Mouse (Mus musculus) heart, adult 2 months (tissue): ENCODE results near the gene Slc25a23. TPM values are rescaled to one million over a fixed set of nuclear protein-coding genes. Genes with fewer than 3 reads are reported as not detected.
A peak's percentile ranks its signal among the peaks of the same experiment; 100 is the strongest.

ENCODE experiments used
- DNase-seq, 2 experiments: peaks; one replicate each; pipeline ENCODE4 v3.0.0; 2021
- H3K27ac ChIP-seq: fragments of 200-600 bp; 2 replicates; pipeline ENCODE4 v1.8.1; 2022
- H3K27me3 ChIP-seq: fragments of 200-500 bp; 2 replicates; pipeline ENCODE4 v1.6.1; 2012; ENCODE audit warnings: mild to moderate bottlenecking, low read length, inconsistent platforms, mixed read lengths; ENCODE audit not compliant: control insufficient read depth, insufficient read depth
- H3K36me3 ChIP-seq: fragments of 200-500 bp; 2 replicates; pipeline ENCODE4 v1.6.1; 2012; ENCODE audit warnings: low read length, inconsistent platforms; ENCODE audit not compliant: control insufficient read depth, insufficient read depth
- H3K4me1 ChIP-seq: fragments of 200-500 bp; 2 replicates; pipeline ENCODE4 v1.6.1; 2011; ENCODE audit warnings: low read length; ENCODE audit not compliant: control insufficient read depth, insufficient read depth
- H3K4me3 ChIP-seq: fragments of 200-600 bp; 2 replicates; pipeline ENCODE4 v1.8.1; 2022
- H3K79me2 ChIP-seq: fragments of 200-500 bp; replicated peaks from 2 replicates; pipeline ENCODE4 v1.6.1; 2012; ENCODE audit warnings: mild to moderate bottlenecking, inconsistent platforms, low read length, moderate library complexity, mixed read lengths; ENCODE audit not compliant: control insufficient read depth, insufficient read depth
- H3K9ac ChIP-seq: fragments of 200-500 bp; 2 replicates; pipeline ENCODE4 v1.6.1; 2012; ENCODE audit warnings: low read depth, mild to moderate bottlenecking, control low read depth, inconsistent platforms, low read length, mixed read lengths
- CTCF ChIP-seq: fragments of 200-600 bp; IDR thresholded peaks from 2 replicates; pipeline ENCODE4 v1.8.1; 2022; ENCODE audit warnings: antibody characterized with exemption, mild to moderate bottlenecking, moderate library complexity
- EP300 ChIP-seq: fragments of 200-500 bp; IDR thresholded peaks from 2 replicates; pipeline ENCODE4 v1.6.1; 2011; ENCODE audit warnings: low read depth, low read length, control low read depth; ENCODE audit not compliant: insufficient read depth
- POLR2A ChIP-seq: fragments of 200-500 bp; IDR thresholded peaks from 2 replicates; pipeline ENCODE4 v1.6.1; 2011; ENCODE audit warnings: mild to moderate bottlenecking, low read depth, low read length, control low read depth; ENCODE audit not compliant: insufficient read depth
- WGBS: fragments of 180-500 bp; shearing (Covaris S2); methylation state at CpG from one replicate; pipeline ENCODE4 v1.1.7; 2018; 5-methylcytosine and 5-hydroxymethylcytosine counted together
- intact Hi-C: fragments of 180-260 bp; cut with DNase I; formaldehyde crosslinking; loops from one replicate; pipeline ENCODE4 v1.15.1; 2025
- polyA plus RNA-seq: library from polyadenylated mRNA; depleted of rRNA; stranded (reverse); fragments of >200 nt; gene quantifications from 2 replicates; pipeline ENCODE4 v1.2.3, GENCODE M21; 2012
- total RNA-seq, 2 experiments: library from RNA; stranded (reverse); gene quantifications; 2 replicates each; pipeline ENCODE4 v1.2.3; 2021

The Slc25a23 gene
- total and polyA plus RNA-seq, 3 experiments, result 63.5 to 70.9 (median 67.5) TPM

DNA sequence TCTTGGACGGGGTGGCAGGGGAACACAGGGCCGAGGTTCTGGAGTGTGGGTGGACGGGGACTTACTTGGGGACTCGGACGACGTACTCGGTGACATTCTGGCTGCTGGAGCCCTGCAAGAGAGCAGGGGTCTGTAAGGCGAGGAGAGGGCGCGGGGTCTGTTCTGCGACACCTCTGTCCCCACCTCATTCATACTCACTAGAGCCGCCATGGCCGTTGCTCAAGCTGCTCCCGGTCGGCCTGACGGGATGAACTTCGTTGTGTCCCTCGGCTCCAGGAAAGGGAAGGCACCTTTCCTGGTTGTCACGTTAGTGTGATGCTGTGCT, 48.8 kb downstream of the Slc25a23 start:
- H3K27me3 ChIP-seq, result no peaks in the 10 kb centered on the region
- peak overlapping the region; percentile 79 for H3K27ac ChIP-seq
- no peaks in the 10 kb centered on the region for H3K79me2 ChIP-seq
- intact Hi-C loops, result loop anchor here (1.0 kb wide), 2 partner anchors 20 to 21 kb away; partner anchors contain the start of genes Clpp and Khsrp
- no peak for DNase-seq
- under 1% methylated on average over 19 of the region's 19 CpGs for WGBS
- peak overlapping the region; percentile 73 for H3K4me3 ChIP-seq
- peak overlapping the region; percentile 76 for H3K9ac ChIP-seq
- peaks cover 3% of the 10 kb centered on the region; the same call in 1 of the 2 replicates for H3K4me1 ChIP-seq
- H3K36me3 ChIP-seq, result no peaks in the 10 kb centered on the region
- TF ChIP-seq CTCF, result no peak
- no peak for TF ChIP-seq EP300
- TF ChIP-seq POLR2A, result no peak

DNA sequence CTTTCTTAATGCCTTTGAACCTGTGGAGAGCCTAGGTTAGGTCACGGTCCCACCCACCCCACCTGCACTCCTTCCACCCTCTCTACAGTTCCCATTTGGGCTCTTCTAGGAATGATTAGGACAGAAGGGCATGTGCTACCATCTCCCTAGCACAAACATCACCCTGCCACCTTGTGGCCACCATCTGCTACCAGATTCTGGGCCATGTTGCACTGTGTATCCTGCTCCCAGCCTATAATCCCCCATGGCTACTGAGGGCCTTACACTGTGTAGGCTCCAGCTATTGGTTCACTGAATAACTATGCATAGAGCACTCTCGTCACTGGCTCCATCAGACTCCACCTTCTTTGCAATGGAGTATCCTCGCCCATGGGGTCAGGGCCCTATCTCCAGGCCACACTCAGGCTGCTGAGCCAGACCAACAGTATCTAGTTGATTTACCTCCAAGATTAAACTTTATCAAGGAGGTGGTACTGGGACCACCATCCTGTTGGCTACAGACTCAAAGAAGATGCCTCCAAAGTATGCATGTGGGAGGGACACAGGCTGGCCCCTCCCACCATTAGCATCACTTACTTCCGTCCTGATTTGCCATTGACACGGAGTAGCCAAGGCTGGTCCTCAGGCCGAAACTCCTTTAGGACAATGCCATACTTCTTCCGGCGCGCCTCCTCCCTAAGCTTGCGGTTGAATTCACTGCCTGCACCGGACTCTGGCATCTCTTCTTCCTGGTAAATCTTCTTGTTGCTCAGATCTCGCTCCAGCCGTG, 52.3 kb downstream of the Slc25a23 start:
- H3K4me1 ChIP-seq, result peaks cover 3% of the 10 kb centered on the region; the same call in 1 of the 2 replicates
- H3K36me3 ChIP-seq, result no peaks in the 10 kb centered on the region
- intact Hi-C loops, result loop anchor here (10.0 kb wide), 1 partner anchor 393 kb away; the partner anchor contains the start of gene Rpl36
- H3K9ac ChIP-seq, result no peak overlapping the region
- H3K27ac ChIP-seq, result no peak overlapping the region
- no peak for TF ChIP-seq POLR2A
- peak; percentile 36 for TF ChIP-seq CTCF
- no peak overlapping the region for H3K4me3 ChIP-seq
- no peaks in the 10 kb centered on the region for H3K79me2 ChIP-seq
- H3K27me3 ChIP-seq, result no peaks in the 10 kb centered on the region
- no peak for DNase-seq
- WGBS, result 92% methylated on average over 13 of the region's 13 CpGs

DNA sequence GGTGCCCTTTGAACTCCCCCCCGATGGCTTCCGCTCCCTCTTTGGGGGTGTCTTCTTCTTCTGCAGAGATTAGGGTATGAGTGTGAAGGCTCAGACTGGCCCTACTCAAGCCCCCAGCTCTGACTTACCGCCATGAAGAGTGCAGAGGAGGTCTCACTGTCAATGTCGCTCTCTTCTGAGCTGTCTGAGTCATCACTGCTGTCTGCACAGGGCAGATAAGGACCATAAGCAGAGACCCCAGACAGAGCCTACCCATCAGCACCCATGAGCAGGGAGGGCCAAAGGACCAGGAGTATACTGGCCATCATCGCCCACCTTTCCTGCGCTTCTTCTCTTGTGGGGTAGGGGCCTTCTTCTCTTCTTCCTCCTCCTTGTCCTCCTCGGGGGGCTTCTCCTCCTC, 55.7 kb downstream of the Slc25a23 start:
- DNase-seq, result no peak
- TF ChIP-seq CTCF, result no peak
- no peak for TF ChIP-seq POLR2A
- no peak for TF ChIP-seq EP300
- Histone ChIP-seq H3K4me1 (0 out of 2 replicates have a peak, but pooled peaks cover 1% of the 10 kb centered on the region), H3K27me3 (no peaks in the 10 kb centered on the region), H3K9ac (no peak overlapping the region), H3K4me3 (no peak overlapping the region), H3K79me2 (no peaks in the 10 kb centered on the region), H3K27ac (no peak overlapping the region), H3K36me3 (no peaks in the 10 kb centered on the region)
- WGBS, result 82% methylated on average over 7 of the region's 7 CpGs
- intact Hi-C loops, result loop anchor here (10.0 kb wide), 1 partner anchor 389 kb away; the partner anchor contains the start of gene Rpl36

DNA sequence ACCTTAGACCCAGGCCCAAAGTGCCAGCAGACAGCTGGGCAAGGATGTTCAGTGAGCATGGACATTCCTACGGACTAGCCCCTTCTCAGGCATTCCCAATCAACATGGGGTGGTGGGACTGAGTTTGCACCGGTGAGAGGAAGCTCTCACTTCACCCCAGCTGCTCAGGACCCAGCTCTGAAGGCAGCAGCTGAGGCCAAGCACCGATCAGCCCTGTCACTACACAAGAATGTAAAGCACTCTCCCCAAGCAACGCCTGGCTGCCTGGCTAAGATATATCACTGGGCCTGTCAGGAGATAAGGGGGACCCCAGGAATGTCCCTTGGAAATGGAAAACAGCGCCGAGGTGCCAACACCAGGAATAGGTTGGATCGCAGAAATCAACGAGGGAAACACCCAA, 58.4 kb downstream of the Slc25a23 start:
- intact Hi-C loops, result loop anchor here (10.0 kb wide), 1 partner anchor 386 kb away; the partner anchor contains the start of gene Rpl36
- Histone ChIP-seq H3K27ac (no peak overlapping the region), H3K4me3 (no peak overlapping the region), H3K4me1 (peaks cover 4% of the 10 kb centered on the region; the same call in 1 of the 2 replicates), H3K79me2 (no peaks in the 10 kb centered on the region), H3K9ac (no peak overlapping the region), H3K27me3 (no peaks in the 10 kb centered on the region), H3K36me3 (no peaks in the 10 kb centered on the region)
- WGBS, result 20% methylated on average over 8 of the region's 8 CpGs
- TF ChIP-seq EP300 (no peak), POLR2A (no peak), CTCF (no peak)
- no peak for DNase-seq

DNA sequence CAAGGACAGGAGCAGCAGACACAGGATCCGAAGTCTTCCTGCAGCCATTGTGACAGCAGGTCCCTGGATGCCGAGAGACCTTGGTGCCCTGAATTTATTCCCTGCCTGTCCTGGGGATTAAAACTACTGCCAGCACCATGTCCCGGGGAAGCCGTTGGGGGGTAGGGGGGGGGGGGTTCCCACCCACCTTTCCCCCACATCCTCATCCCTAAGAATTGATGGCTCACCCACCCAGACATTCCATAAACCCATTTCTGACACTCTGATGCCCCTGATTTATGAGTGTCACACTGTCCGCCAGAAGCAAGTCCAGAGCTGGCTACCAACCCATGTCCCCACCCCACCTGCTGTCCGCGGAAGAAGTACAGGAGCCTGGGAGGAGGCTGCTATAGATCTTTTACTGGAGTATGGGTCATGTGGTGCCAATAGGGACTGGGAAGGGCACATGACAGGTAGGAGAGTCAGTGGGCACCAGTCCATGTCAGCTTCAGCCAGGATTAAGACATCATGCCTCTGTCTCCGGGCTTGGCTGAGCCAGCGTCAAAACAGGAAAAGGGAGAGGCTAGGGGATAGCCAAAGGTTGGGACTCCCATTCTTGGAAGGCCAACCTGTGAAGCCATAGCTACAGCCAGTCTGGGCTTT, 59.6 kb downstream of the Slc25a23 start, which contains the start of gene Pspn:
Gene Pspn, minus strand, starts transcription at position 51 of the 642 bp plus-strand sequence.
- 67% methylated on average over 9 of the region's 9 CpGs for WGBS
- H3K79me2 ChIP-seq, result no peaks in the 10 kb centered on the region
- H3K4me1 ChIP-seq, result peaks cover 4% of the 10 kb centered on the region; the same call in 1 of the 2 replicates
- intact Hi-C loops, result loop anchor here (10.0 kb wide), 1 partner anchor 385 kb away; the partner anchor contains the start of gene Rpl36
- H3K9ac ChIP-seq, result no peak within 1 kb of the TSS
- H3K27me3 ChIP-seq, result no peaks in the 10 kb centered on the region
- no peaks in the 10 kb centered on the region for H3K36me3 ChIP-seq
- H3K4me3 ChIP-seq, result no peak within 1 kb of the TSS
- no peak for DNase-seq
- no peak within 1 kb of the TSS for H3K27ac ChIP-seq
- TF ChIP-seq POLR2A (no peak), EP300 (no peak), CTCF (no peak)
